ENCODE assay signal across 8 mouse cellular contexts in genomic region chr16:93292965-93293653, GRCm38 (mm10).
DNase-seq lines count a peak whose midpoint lies in the region; ATAC-seq lines count a peak whose summit lies in the region.

No protein-coding gene starts in this region.

- peaks cover 9% of the 10 kb centered on the region for H3K4me1 ChIP-seq in hindbrain, embryonic 15.5 days (replicated peaks)

- no peak overlapping the region for H3K27ac ChIP-seq in hindbrain, embryonic 15.5 days (replicated peaks)

- no peak overlapping the region for H3K9ac ChIP-seq in hindbrain, embryonic 15.5 days

- no peak overlapping the region for H3K4me2 ChIP-seq in hindbrain, embryonic 15.5 days

- no peaks in the 10 kb centered on the region for H3K9me3 ChIP-seq in hindbrain, embryonic 15.5 days

- no peak overlapping the region for H3K4me3 ChIP-seq in hindbrain, embryonic 15.5 days

- peak; percentile 89 for ATAC-seq in hindbrain, embryonic 15.5 days (ENCODE audit: low FRiP score, low read depth)

- peaks cover 26% of the 10 kb centered on the region for H3K27me3 ChIP-seq in hindbrain, embryonic 15.5 days

- DNase-seq in R1 (ENCODE audit: low read depth, low spot score): peak; percentile 73
- peak; percentile 90 to 94 for DNase-seq in cerebellum, postnatal 10 days
- DNase-seq in frontal cortex, postnatal 14 days (ENCODE audit: low spot score in 2 of 2): peak; percentile 29 to 59
- peak; percentile 52 for DNase-seq in layer of hippocampus, postnatal 36 days
- peak; percentile 74 to 84 for DNase-seq in lung, postnatal 4 days
- DNase-seq in right cerebral cortex, postnatal 14 days: peak; percentile 66
- peak; percentile 72 for DNase-seq in urinary bladder, postnatal 25 days (ENCODE audit: low spot score)

- no peaks in the 10 kb centered on the region for H3K36me3 ChIP-seq in hindbrain, embryonic 15.5 days

- WGBS in hindbrain, embryonic 15.5 days: 20% methylated on average over 13 of the region's 13 CpGs
